Mouse (Mus musculus): ENCODE results near the gene Esp4. TPM values are rescaled to one million over a fixed set of nuclear protein-coding genes. Genes with fewer than 3 reads are reported as not detected.
"Not testable (repeated sequence)": the region's sequence is repeated elsewhere in the genome, so short reads cannot be mapped to it uniquely, and the experiment has no call there.

Gene Esp4
- polyA plus RNA-seq (2012; rRNA removed), result not detected in 2 replicates

DNA sequence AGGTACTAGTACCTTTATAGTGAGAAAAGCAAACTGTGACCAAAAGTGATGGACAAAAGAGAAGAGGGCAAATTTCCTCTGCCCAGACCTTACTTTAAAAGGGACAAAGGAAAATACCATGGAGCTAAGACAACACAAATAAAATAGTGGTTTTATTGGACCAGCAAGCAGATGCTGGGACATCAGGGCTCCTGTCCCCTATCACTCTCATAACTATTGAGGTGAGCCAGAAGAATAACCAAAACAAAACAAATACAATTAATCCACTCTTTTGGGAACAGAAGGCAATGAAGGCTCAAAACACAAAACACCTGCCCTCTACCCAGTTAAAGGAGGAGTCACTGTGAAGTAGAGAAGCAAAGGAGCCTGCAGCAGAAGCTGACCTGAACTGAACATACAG lies at the start of gene Esp4:
Gene Esp4, plus strand, starts transcription at position 301 of the 400 bp plus-strand sequence.
- TF ChIP-seq CTCF (IDR thresholded peaks at IDR 0.05; ENCODE audit: extremely low read depth, insufficient read depth, low read length), result no peak
- TF ChIP-seq POLR2A (IDR thresholded peaks at IDR 0.05; ENCODE audit: extremely low read depth, insufficient read depth, low read length), result no peak
- Histone ChIP-seq H3K27ac (ENCODE audit: insufficient read depth, low read length) (no peak within 1 kb of the TSS), H3K4me3 (ENCODE audit: insufficient read depth, low read length) (no peak within 1 kb of the TSS), H3K4me1 (ENCODE audit: control insufficient read depth, insufficient read depth, low read length) (no peaks in the 10 kb centered on the region)

- H3K27ac ChIP-seq (ENCODE audit: insufficient read depth, low read length), result no peak overlapping the region
- no peaks in the 10 kb centered on the region for H3K4me1 ChIP-seq (ENCODE audit: control insufficient read depth, insufficient read depth, low read length)
- no peak overlapping the region for H3K4me3 ChIP-seq (ENCODE audit: insufficient read depth, low read length)
- no peak for TF ChIP-seq POLR2A (IDR thresholded peaks at IDR 0.05; ENCODE audit: extremely low read depth, insufficient read depth, low read length)
- no peak for TF ChIP-seq CTCF (IDR thresholded peaks at IDR 0.05; ENCODE audit: extremely low read depth, insufficient read depth, low read length)
Measured at GRCm38 (mm10) chr17:40553470-40553869, 44.9 kb upstream of the Esp4 start.

DNA sequence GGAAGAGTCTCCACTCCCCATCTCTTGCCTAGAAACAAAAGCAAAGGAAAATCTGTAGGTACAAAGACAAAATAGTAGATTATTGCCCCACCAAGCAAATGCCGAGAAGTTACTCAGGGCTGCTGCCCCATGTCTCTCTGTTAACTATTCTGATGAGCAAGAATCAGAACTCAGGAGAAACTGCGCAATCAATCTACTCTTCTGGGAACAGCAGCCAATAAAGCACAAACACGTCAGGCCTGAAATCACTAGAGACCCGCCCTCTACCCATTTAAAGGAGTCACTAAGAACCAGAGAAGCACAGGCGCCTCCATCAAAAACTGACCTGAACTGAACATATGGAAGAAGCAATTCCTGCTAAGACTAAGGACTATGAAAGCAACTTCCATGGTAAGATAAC lies 37.2 kb upstream of the Esp4 start, which contains the start of gene Esp6:
Gene Esp6, plus strand, starts transcription at position 301 of the 400 bp plus-strand sequence.
- TF ChIP-seq POLR2A (IDR thresholded peaks at IDR 0.05; ENCODE audit: extremely low read depth, insufficient read depth, low read length) (no peak), CTCF (IDR thresholded peaks at IDR 0.05; ENCODE audit: extremely low read depth, insufficient read depth, low read length) (no peak)
- Histone ChIP-seq H3K4me1 (ENCODE audit: control insufficient read depth, insufficient read depth, low read length) (no peaks in the 10 kb centered on the region), H3K4me3 (ENCODE audit: insufficient read depth, low read length) (no peak within 1 kb of the TSS), H3K27ac (ENCODE audit: insufficient read depth, low read length) (no peak within 1 kb of the TSS)

- not testable (repeated sequence) for H3K4me3 ChIP-seq (ENCODE audit: insufficient read depth, low read length); H3K4me1 ChIP-seq (ENCODE audit: control insufficient read depth, insufficient read depth, low read length); H3K27ac ChIP-seq (ENCODE audit: insufficient read depth, low read length)
Measured at GRCm38 (mm10) chr17:40583906-40584305, 14.5 kb upstream of the Esp4 start.

DNA sequence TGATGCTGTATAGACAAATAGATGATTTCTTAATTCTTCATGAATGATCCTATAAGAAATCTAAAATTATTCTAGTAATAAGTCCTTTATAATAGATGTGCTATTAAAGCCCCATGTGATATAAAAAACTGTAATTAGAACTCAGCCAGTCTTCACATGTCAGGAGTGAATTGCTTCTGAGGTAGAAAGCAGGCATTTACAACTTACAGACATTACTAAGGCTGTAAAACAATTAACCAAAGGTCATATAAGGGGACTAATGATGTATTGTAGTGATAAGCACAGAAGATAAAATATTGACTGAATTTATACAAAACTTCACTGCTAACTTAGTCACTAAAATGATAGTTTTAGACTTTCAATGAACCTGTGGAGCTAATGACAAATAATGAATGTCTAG lies 7.1 kb upstream of the Esp4 start:
- TF ChIP-seq CTCF (IDR thresholded peaks at IDR 0.05; ENCODE audit: extremely low read depth, insufficient read depth, low read length) (no peak), POLR2A (IDR thresholded peaks at IDR 0.05; ENCODE audit: extremely low read depth, insufficient read depth, low read length) (no peak)
- no peaks in the 10 kb centered on the region for H3K4me1 ChIP-seq (ENCODE audit: control insufficient read depth, insufficient read depth, low read length)
- no peak overlapping the region for H3K4me3 ChIP-seq (ENCODE audit: insufficient read depth, low read length)

GRCm38 (mm10) chr17:40631775-40632174 lies 33.4 kb downstream of the Esp4 start, which contains the start of gene Esp3:
Esp3 (plus strand) TSS chr17:40632075.
- not testable (repeated sequence) for H3K4me3 ChIP-seq (ENCODE audit: insufficient read depth, low read length); H3K27ac ChIP-seq (ENCODE audit: insufficient read depth, low read length); H3K4me1 ChIP-seq (ENCODE audit: control insufficient read depth, insufficient read depth, low read length)

More for the DNA sequence above, 7.1 kb upstream of the Esp4 start:
- H3K27ac ChIP-seq (ENCODE audit: insufficient read depth, low read length), result no peak overlapping the region

Other genes with a start within 250 kb of the Esp4 start
- gene Esp8, start 78.6 kb upstream of the Esp4 start, polyA plus RNA-seq (2012; rRNA removed), result not detected in 2 replicates
- gene Esp6, start 37.1 kb upstream of the Esp4 start, polyA plus RNA-seq (2012; rRNA removed), result not detected in 2 replicates
- gene Esp3, start 33.5 kb downstream of the Esp4 start, polyA plus RNA-seq (2012; rRNA removed), result not detected in 2 replicates
- not detected in 2 replicates for gene Esp1, start 128.5 kb downstream of the Esp4 start, polyA plus RNA-seq (2012; rRNA removed)
- gene Crisp2, start 208.4 kb downstream of the Esp4 start, polyA plus RNA-seq (2012; rRNA removed), result not detected in 2 replicates
- gene Rhag, start 212.5 kb downstream of the Esp4 start, polyA plus RNA-seq (2012; rRNA removed), result not detected in 2 replicates

Measured in cortical plate, adult 2 months (tissue).